Mouse (Mus musculus) liver, embryonic 14.5 days (tissue): Measurements from ENCODE around the gene Ntn1. TPM values are rescaled to one million over a fixed set of nuclear protein-coding genes. Genes with fewer than 3 reads are reported as not detected.

Experiments used
- ATAC-seq: fragments of 200-750 bp; cut with Nextera tagmentation; 2 replicates; pipeline ENCODE4 v1.8.0; 2017; ENCODE audit warnings: moderate number of reproducible peaks, mild to moderate bottlenecking, moderate library complexity; ENCODE audit not compliant: insufficient read depth
- DNase-seq, 3 experiments: peaks; one replicate each; pipeline ENCODE4 v3.0.0-alpha.2; 2012 to 2013; ENCODE audit warnings: low read depth in 3 of 3, low spot score in 3 of 3
- H3K27ac ChIP-seq: fragments of 300-500 bp; sonication (generic); 2 replicates; pipeline ENCODE4 v1.5.1; 2014; ENCODE audit warnings: moderate library complexity, mild to moderate bottlenecking, control low read depth, inconsistent platforms
- H3K27me3 ChIP-seq: fragments of 300-500 bp; sonication (generic); 2 replicates; pipeline ENCODE4 v1.6.1; 2014; ENCODE audit warnings: mild to moderate bottlenecking, low read length, moderate library complexity; ENCODE audit not compliant: control insufficient read depth, insufficient read depth
- H3K36me3 ChIP-seq: fragments of 300-500 bp; sonication (generic); replicated peaks from 2 replicates; pipeline ENCODE4 v1.6.1; 2014; ENCODE audit warnings: low read depth; ENCODE audit not compliant: control insufficient read depth, insufficient read depth
- H3K4me1 ChIP-seq, 2 experiments: fragments of 200-500 bp in 1 of 2; fragments of 300-500 bp in 1 of 2; sonication (generic) in 1 of 2; replicated peaks; 2 replicates each; pipeline ENCODE4 v1.6.1; 2012 to 2014; ENCODE audit warnings: antibody characterized with exemption in 1 of 2, inconsistent platforms in 1 of 2, low read length in 1 of 2; ENCODE audit not compliant: control insufficient read depth in 2 of 2, insufficient read depth in 2 of 2
- H3K4me2 ChIP-seq: fragments of 300-500 bp; sonication (generic); 2 replicates; pipeline ENCODE4 v1.6.1; 2014; ENCODE audit warnings: low read depth, mild to moderate bottlenecking, control low read depth, moderate library complexity
- H3K4me3 ChIP-seq, 2 experiments: fragments of 200-500 bp in 1 of 2; fragments of 300-500 bp in 1 of 2; sonication (generic) in 1 of 2; 2 replicates each; pipeline ENCODE4 v1.5.1; 2012 to 2014; ENCODE audit warnings: low read depth in 2 of 2, low read length in 2 of 2, mild to moderate bottlenecking in 2 of 2, control low read depth in 1 of 2, inconsistent platforms in 1 of 2, moderate library complexity in 1 of 2; ENCODE audit not compliant: insufficient read depth in 1 of 2
- H3K9ac ChIP-seq: fragments of 300-500 bp; sonication (generic); replicated peaks from 2 replicates; pipeline ENCODE4 v1.6.1; 2014; ENCODE audit warnings: mild to moderate bottlenecking, control low read depth, moderate library complexity
- H3K9me3 ChIP-seq: fragments of 300-500 bp; sonication (generic); 2 replicates; pipeline ENCODE4 v1.6.1; 2016; ENCODE audit warnings: low read length, mixed read lengths; ENCODE audit not compliant: control insufficient read depth
- CTCF ChIP-seq: IDR thresholded peaks from 2 replicates; pipeline ENCODE4 v1.5.1; 2016; ENCODE audit warnings: antibody characterized with exemption, low read depth, control low read depth
- EP300 ChIP-seq: IDR thresholded peaks from 2 replicates; pipeline ENCODE4 v1.6.1; 2016; ENCODE audit warnings: antibody characterized with exemption, low read depth
- WGBS: fragments of 180-500 bp; shearing (Covaris S2); extraction: QIAGEN DNeasy Blood & Tissue Kit; methylation state at CpG from one replicate; pipeline ENCODE4 v1.1.7; 2014; ENCODE audit not compliant: insufficient replicate concordance; 5-methylcytosine and 5-hydroxymethylcytosine counted together
- polyA plus RNA-seq, 2 experiments: library from polyadenylated mRNA; depleted of rRNA in 1 of 2; stranded (reverse) in 1 of 2; unstranded in 1 of 2; fragments of >200 nt; fragmentation: Nextera tagmentation in 1 of 2; extraction: Ambion mirVana in 1 of 2; gene quantifications; 2 replicates each; pipeline versions ENCODE4 v1.2.1 to v1.2.3; 2012 to 2014

Ntn1 gene
- polyA plus RNA-seq, 2 experiments = 0.06 to 0.15 TPM

- Histone ChIP-seq H3K27me3 (peaks cover 92% of the 10 kb centered on the region), H3K4me2 (peak overlapping the region; percentile 53; the same call in 1 of the 2 replicates), H3K4me1 (no peaks in the 10 kb centered on the region), H3K27ac (no peak overlapping the region), H3K36me3 (no peaks in the 10 kb centered on the region), H3K9ac (no peak overlapping the region), H3K9me3 (no peaks in the 10 kb centered on the region), H3K4me3 (peak overlapping the region in 1 of 2 experiments; percentile 55; a peak in 1 of 4 replicates)
- no peak for TF ChIP-seq CTCF
- no peak for TF ChIP-seq EP300
- 27% methylated on average over 4 of the region's 4 CpGs for WGBS
- DNase-seq (no peak), ATAC-seq (no peak)
These were observed 13.2 kb downstream of the Ntn1 start for GRCm38 (mm10) chr11:68387441-68387760.

DNA sequence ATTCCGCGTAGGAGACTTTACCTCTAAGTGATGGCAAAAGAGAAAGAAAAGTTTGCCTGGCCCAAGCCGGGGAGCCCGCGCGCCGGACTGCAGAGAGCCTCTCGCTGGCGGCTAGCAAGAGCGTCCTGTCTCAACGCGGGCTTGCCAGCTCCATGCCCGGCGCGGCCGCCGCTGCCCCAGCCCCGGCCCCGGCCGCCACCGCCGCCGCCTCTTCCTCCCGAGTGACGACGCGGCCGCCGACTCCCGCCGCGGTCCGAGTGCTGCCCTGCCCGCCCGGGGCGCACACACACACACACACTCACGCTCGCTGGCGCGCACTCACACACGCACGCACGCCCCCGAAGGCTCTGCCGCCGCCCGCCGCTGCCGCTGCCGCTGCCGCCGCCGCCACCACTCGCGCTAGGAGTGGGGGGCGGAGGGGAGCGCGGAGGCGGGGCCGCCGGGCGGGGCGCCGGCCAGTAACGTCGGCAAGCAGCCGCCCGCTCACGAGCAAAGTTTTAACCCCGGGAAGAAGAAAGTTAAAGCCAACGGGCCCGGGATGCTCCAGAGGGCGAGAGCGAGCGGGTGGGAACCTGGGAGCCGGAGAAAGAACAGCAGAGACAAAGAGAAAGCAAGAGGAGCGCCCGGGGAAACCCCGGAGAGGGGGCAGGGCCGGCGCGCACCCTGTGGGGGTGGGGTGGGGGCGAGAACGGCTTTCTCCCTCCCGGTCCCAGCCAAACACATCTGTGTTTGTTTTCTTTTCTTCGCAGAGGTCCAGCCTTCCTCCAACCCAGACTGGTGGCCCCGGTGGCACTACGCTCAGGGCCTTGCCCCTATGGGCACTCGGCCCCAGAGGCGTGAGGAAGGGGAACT, 13.8 kb downstream of the Ntn1 start:
- no peaks in the 10 kb centered on the region for H3K9me3 ChIP-seq
- H3K4me2 ChIP-seq = peak overlapping the region; percentile 53
- no peaks in the 10 kb centered on the region for H3K4me1 ChIP-seq
- H3K9ac ChIP-seq = no peak overlapping the region
- H3K27me3 ChIP-seq = peaks cover 92% of the 10 kb centered on the region
- no peak overlapping the region for H3K27ac ChIP-seq
- ATAC-seq = no peak
- H3K4me3 ChIP-seq = peak overlapping the region; percentile 29 to 55; a peak in 3 of 4 replicates
- TF ChIP-seq EP300 (no peak), CTCF (no peak)
- no peak for DNase-seq
- 2% methylated on average over 87 of the region's 90 CpGs for WGBS
- no peaks in the 10 kb centered on the region for H3K36me3 ChIP-seq

DNA sequence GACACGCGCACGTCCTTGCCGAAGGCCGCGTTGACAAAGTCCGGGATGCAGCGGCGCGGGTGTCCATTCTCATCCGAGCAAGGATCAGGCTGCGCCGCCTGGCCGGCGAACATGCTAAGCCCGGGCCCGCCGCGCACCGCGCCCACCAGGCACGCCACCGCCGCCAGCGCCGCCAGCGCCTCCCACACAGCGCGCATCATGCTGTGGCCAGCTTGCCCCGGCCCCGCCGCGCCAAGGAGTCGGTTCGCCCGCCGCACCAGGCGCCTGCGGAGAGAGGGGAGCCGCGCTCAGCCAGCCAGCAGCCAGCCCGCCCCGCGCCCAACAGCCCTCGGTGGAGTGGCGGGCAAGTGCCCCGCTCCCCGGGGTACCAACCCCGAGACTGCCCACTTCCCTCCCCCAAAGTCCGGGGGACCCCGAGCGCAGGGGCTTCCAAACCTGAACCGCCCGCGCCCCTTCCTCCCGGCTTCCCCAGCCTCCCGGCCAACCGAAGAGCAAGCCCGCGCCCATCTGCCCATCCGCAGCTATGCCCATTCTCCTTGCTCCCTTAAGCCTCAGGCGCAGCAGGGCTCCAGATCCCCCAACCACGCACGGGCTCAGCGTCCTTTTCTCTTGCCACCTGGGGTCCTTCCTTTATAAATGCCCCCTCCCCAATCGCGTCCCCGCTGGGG, 14.6 kb downstream of the Ntn1 start:
- H3K27ac ChIP-seq = no peak overlapping the region
- peak overlapping the region; percentile 29 to 55; a peak in 3 of 4 replicates for H3K4me3 ChIP-seq
- peaks cover 85% of the 10 kb centered on the region for H3K27me3 ChIP-seq
- no peak overlapping the region for H3K9ac ChIP-seq
- no peak for ATAC-seq
- DNase-seq = no peak
- H3K9me3 ChIP-seq = no peaks in the 10 kb centered on the region
- no peak for TF ChIP-seq EP300
- TF ChIP-seq CTCF = no peak
- H3K4me1 ChIP-seq = no peaks in the 10 kb centered on the region
- peak overlapping the region; percentile 53 for H3K4me2 ChIP-seq
- WGBS = under 1% methylated on average over 67 of the region's 68 CpGs
- no peaks in the 10 kb centered on the region for H3K36me3 ChIP-seq

DNA sequence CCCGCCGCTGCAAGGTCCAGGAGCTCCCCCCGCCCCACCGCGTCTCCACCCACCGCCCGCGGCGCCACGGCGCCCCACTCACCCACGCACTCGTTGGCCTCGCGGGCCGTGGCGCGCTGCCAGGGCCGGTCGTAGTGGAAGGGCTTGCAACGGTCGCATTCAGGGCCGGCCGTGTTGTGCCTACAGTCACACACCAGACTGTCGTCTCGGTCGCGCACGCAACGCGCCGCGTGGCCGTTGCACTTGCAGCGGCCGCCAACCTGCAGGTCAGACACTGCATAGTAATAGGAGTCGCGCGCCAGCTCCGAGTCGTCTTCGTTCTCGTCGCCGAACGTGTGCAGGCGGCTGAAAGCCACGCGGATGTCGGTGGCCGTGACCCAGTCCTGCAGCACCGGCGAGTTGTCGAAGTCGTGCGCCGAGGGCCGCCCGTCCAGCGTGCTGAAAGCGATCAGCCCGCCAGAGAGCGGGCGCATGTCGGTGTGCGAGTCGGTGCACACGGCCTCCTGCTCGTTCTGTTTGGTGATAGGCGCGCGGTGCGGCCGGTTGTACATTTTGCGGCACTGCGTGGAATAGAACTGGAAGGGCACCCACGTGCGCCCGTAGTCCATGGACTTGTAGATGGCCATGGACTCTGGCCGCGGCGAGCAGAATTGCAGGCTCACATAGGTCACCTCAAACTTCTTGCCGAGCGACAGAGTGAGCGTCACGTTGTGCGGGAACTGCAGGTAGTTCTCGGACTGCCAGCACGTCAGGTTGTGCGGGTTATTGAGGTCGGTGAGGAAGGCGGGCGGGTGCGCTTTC, 15.4 kb downstream of the Ntn1 start:
- no peaks in the 10 kb centered on the region for H3K36me3 ChIP-seq
- no peaks in the 10 kb centered on the region for H3K9me3 ChIP-seq
- 1% methylated on average over 94 of the region's 94 CpGs for WGBS
- peak overlapping the region; percentile 53; the same call in 1 of the 2 replicates for H3K4me2 ChIP-seq
- TF ChIP-seq EP300 = no peak
- no peak for TF ChIP-seq CTCF
- no peaks in the 10 kb centered on the region for H3K4me1 ChIP-seq
- peak overlapping the region in 1 of 2 experiments; percentile 16; a peak in 2 of 4 replicates for H3K4me3 ChIP-seq
- H3K27ac ChIP-seq = no peak overlapping the region
- DNase-seq (no peak), ATAC-seq (no peak)
- no peak overlapping the region for H3K9ac ChIP-seq
- H3K27me3 ChIP-seq = peaks cover 77% of the 10 kb centered on the region

DNA sequence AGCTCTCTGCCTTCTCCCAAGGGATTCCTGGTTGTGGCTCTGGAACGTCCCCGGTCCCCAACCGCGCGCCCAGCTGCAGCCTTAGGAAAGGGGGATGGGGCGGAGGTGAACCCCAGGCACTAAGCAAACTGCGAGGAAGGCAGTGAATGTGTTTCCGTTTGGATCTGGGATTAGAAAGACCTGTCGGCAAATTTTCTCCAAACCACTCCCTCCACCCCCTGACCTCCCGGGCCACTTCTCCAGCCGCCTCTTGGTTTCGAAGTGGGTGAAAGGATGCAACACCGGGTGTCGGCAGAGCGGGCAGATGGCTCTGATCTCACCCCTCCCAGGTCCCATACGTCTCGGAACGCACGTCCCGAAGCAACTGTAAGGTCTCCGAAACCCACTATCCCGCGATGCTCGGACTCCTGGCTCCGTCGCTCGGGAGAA, 16.0 kb downstream of the Ntn1 start:
- DNase-seq (no peak), ATAC-seq (no peak)
- Histone ChIP-seq H3K27ac (no peak overlapping the region), H3K4me1 (no peaks in the 10 kb centered on the region), H3K36me3 (no peaks in the 10 kb centered on the region), H3K9ac (no peak overlapping the region), H3K9me3 (no peaks in the 10 kb centered on the region), H3K27me3 (peaks cover 78% of the 10 kb centered on the region), H3K4me3 (no peak overlapping the region), H3K4me2 (no peak overlapping the region)
- TF ChIP-seq EP300 (no peak), CTCF (no peak)
- WGBS = 3% methylated on average over 27 of the region's 27 CpGs
